Mouse (Mus musculus) liver, adult 2 months (tissue): ENCODE results near the gene Rexo2. TPM values are rescaled to one million over a fixed set of nuclear protein-coding genes. Genes with fewer than 3 reads are reported as not detected.
"Not testable (repeated sequence)": the region's sequence is repeated elsewhere in the genome, so short reads cannot be mapped to it uniquely, and the experiment has no call there.

Experiments
- DNase-seq: peaks from one replicate; pipeline ENCODE4 v3.0.0-alpha.2; 2011; ENCODE audit warnings: low read depth, low spot score; ENCODE audit errors: extremely low read depth
- H3K27ac ChIP-seq: fragments of 200-500 bp; replicated peaks from 2 replicates; pipeline ENCODE4 v1.5.1; 2012; ENCODE audit warnings: low read depth, mild to moderate bottlenecking, control low read depth, inconsistent platforms, low read length; ENCODE audit not compliant: insufficient read depth
- H3K27me3 ChIP-seq: fragments of 200-500 bp; 2 replicates; pipeline ENCODE4 v1.6.1; 2012; ENCODE audit warnings: mild to moderate bottlenecking, moderate library complexity, low read length, inconsistent platforms; ENCODE audit not compliant: control insufficient read depth, insufficient read depth
- H3K36me3 ChIP-seq: fragments of 200-500 bp; 2 replicates; pipeline ENCODE4 v1.6.1; 2012; ENCODE audit warnings: low read length, inconsistent platforms; ENCODE audit not compliant: control insufficient read depth, insufficient read depth
- H3K4me1 ChIP-seq: fragments of 200-500 bp; 2 replicates; pipeline ENCODE4 v1.6.1; 2011; ENCODE audit warnings: low read length; ENCODE audit not compliant: control insufficient read depth, insufficient read depth
- H3K4me3 ChIP-seq: fragments of 200-500 bp; 2 replicates; pipeline ENCODE4 v1.5.1; 2011; ENCODE audit warnings: low read depth, mild to moderate bottlenecking, control low read depth, low read length, moderate library complexity; ENCODE audit not compliant: insufficient read depth
- H3K79me2 ChIP-seq: fragments of 200-500 bp; 2 replicates; pipeline ENCODE4 v1.6.1; 2012; ENCODE audit warnings: inconsistent platforms, mild to moderate bottlenecking, low read length, moderate library complexity; ENCODE audit not compliant: control insufficient read depth, insufficient read depth
- H3K9ac ChIP-seq: fragments of 200-500 bp; 2 replicates; pipeline ENCODE4 v1.6.1; 2012; ENCODE audit warnings: low read depth, mild to moderate bottlenecking, control low read depth, inconsistent platforms, low read length
- CTCF ChIP-seq: fragments of 200-500 bp; IDR thresholded peaks from 2 replicates; pipeline ENCODE4 v1.5.1; 2011; ENCODE audit warnings: low read depth, low read length, control low read depth
- POLR2A ChIP-seq: fragments of 200-500 bp; IDR thresholded peaks from 2 replicates; pipeline ENCODE4 v1.6.1; 2011; ENCODE audit warnings: low read length, control low read depth; ENCODE audit not compliant: insufficient read depth; ENCODE audit errors: extremely low read depth
- whole genome bisulfite sequencing: fragments of 180-500 bp; shearing (Covaris S2); methylation state at CpG from one replicate; pipeline ENCODE4 v1.1.7; 2018; 5-methylcytosine and 5-hydroxymethylcytosine counted together
- polyA plus RNA-seq: library from polyadenylated mRNA; depleted of rRNA; stranded (reverse); fragments of >200 nt; gene quantifications from 2 replicates; pipeline ENCODE4 v1.2.3, GENCODE M21; 2012; rRNA removed
- total RNA-seq: library from RNA; depleted of rRNA; stranded (reverse); fragments of >200 nt; gene quantifications from 2 replicates; pipeline ENCODE4 v1.2.3, GENCODE M21; 2014; rRNA removed

Gene Rexo2
- total RNA-seq (45.2 and 49.6 TPM in 2 replicates), polyA plus RNA-seq (90.7 and 101 TPM in 2 replicates)

GRCm38 (mm10) chr9:48480411-48481213 is at the start of gene Rexo2:
Gene Rexo2, minus strand, starts transcription at chr9:48480623.
- 1% methylated on average over 49 of the region's 49 CpGs for WGBS

GRCm38 (mm10) chr9:48526520-48526919 is 46.1 kb upstream of the Rexo2 start:
- Histone ChIP-seq H3K36me3 (no peaks in the 10 kb centered on the region), H3K4me1 (no peaks in the 10 kb centered on the region), H3K27ac (no peak overlapping the region), H3K27me3 (no peaks in the 10 kb centered on the region), H3K79me2 (no peaks in the 10 kb centered on the region), H3K9ac (no peak overlapping the region), H3K4me3 (no peak overlapping the region)
- WGBS: 95% methylated on average over 4 of the region's 4 CpGs
- TF ChIP-seq CTCF: no peak
- no peak for DNase-seq

More at GRCm38 (mm10) chr9:48480411-48481213, at the start of gene Rexo2:
- Histone ChIP-seq H3K79me2 (peaks cover 4% of the 10 kb centered on the region; the same call in 1 of the 2 replicates), H3K27ac (peak within 1 kb of the TSS; percentile 57), H3K4me3 (peak within 1 kb of the TSS; percentile 92), H3K9ac (peak within 1 kb of the TSS; percentile 91), H3K36me3 (peaks cover 6% of the 10 kb centered on the region; the same call in 1 of the 2 replicates), H3K27me3 (no peaks in the 10 kb centered on the region), H3K4me1 (peaks cover 8% of the 10 kb centered on the region)
- TF ChIP-seq POLR2A (0 out of 2 replicates have a peak, but pooled peaks have one; percentile 28), CTCF (no peak)
- DNase-seq: peak; percentile 86

- no peaks in the 10 kb centered on the region for H3K27me3 ChIP-seq
- H3K9ac ChIP-seq: no peak overlapping the region
- H3K36me3 ChIP-seq: no peaks in the 10 kb centered on the region
- DNase-seq: no peak
- TF ChIP-seq CTCF: no peak
- no peak overlapping the region for H3K4me3 ChIP-seq
- no peaks in the 10 kb centered on the region for H3K79me2 ChIP-seq
- no peak overlapping the region for H3K27ac ChIP-seq
- H3K4me1 ChIP-seq: no peaks in the 10 kb centered on the region
- WGBS: 16% methylated on average over 1 of the region's 1 CpGs
These were observed 45.1 kb upstream of the Rexo2 start for GRCm38 (mm10) chr9:48525566-48525965.

GRCm38 (mm10) chr9:48520405-48520804 is 40.0 kb upstream of the Rexo2 start:
- not testable (repeated sequence) for H3K27me3 ChIP-seq, H3K79me2 ChIP-seq, H3K27ac ChIP-seq, H3K36me3 ChIP-seq, DNase-seq, H3K4me3 ChIP-seq, H3K9ac ChIP-seq, H3K4me1 ChIP-seq
- WGBS: 7% methylated on average over 5 of the region's 7 CpGs

GRCm38 (mm10) chr9:48517372-48518130 is 37.1 kb upstream of the Rexo2 start:
- DNase-seq: no peak
- Histone ChIP-seq H3K4me3 (no peak overlapping the region), H3K27me3 (no peaks in the 10 kb centered on the region), H3K4me1 (no peaks in the 10 kb centered on the region), H3K9ac (no peak overlapping the region), H3K27ac (no peak overlapping the region), H3K36me3 (no peaks in the 10 kb centered on the region), H3K79me2 (no peaks in the 10 kb centered on the region)
- WGBS: 88% methylated on average over 19 of the region's 19 CpGs
- no peak for TF ChIP-seq POLR2A
- TF ChIP-seq CTCF: no peak
